Mouse (Mus musculus) hindbrain, embryonic 14.5 days (tissue): ENCODE measurements around the gene Gm12248. TPM values are rescaled to one million over a fixed set of nuclear protein-coding genes. Genes with fewer than 3 reads are reported as not detected.
"Not testable (repeated sequence)": the region's sequence is repeated elsewhere in the genome, so short reads cannot be mapped to it uniquely, and the experiment has no call there.

ENCODE experiments used
- ATAC-seq: fragments of 200-750 bp; cut with Nextera tagmentation; 2 replicates; pipeline ENCODE4 v1.8.0; 2017; ENCODE audit warnings: moderate number of reproducible peaks, mild to moderate bottlenecking, moderate TSS enrichment, moderate library complexity; ENCODE audit not compliant: low FRiP score
- DNase-seq: peaks from one replicate; pipeline ENCODE4 v3.0.0-alpha.2; 2015; ENCODE audit warnings: low spot score
- H3K27ac ChIP-seq: fragments of 300-500 bp; sonication (generic); 2 replicates; pipeline ENCODE4 v1.5.1; 2014; ENCODE audit warnings: mild to moderate bottlenecking, moderate library complexity
- H3K27me3 ChIP-seq: fragments of 300-500 bp; sonication (generic); 2 replicates; pipeline ENCODE4 v1.6.1; 2014; ENCODE audit warnings: mild to moderate bottlenecking, low read length, mixed read lengths; ENCODE audit not compliant: control insufficient read depth, insufficient read depth
- H3K36me3 ChIP-seq: fragments of 300-500 bp; sonication (generic); replicated peaks from 2 replicates; pipeline ENCODE4 v1.6.1; 2014; ENCODE audit not compliant: control insufficient read depth, insufficient read depth
- H3K4me1 ChIP-seq: fragments of 300-500 bp; sonication (generic); replicated peaks from 2 replicates; pipeline ENCODE4 v1.6.1; 2014; ENCODE audit warnings: antibody characterized with exemption, low read length, mixed read lengths; ENCODE audit not compliant: control insufficient read depth, insufficient read depth
- H3K4me2 ChIP-seq: fragments of 300-500 bp; sonication (generic); replicated peaks from 2 replicates; pipeline ENCODE4 v1.6.1; 2014; ENCODE audit warnings: mild to moderate bottlenecking, moderate library complexity
- H3K4me3 ChIP-seq: fragments of 300-500 bp; sonication (generic); replicated peaks from 2 replicates; pipeline ENCODE4 v1.5.1; 2014; ENCODE audit warnings: mild to moderate bottlenecking, low read length
- H3K9ac ChIP-seq: fragments of 300-500 bp; sonication (generic); 2 replicates; pipeline ENCODE4 v1.6.1; 2014
- H3K9me3 ChIP-seq: fragments of 300-500 bp; sonication (generic); 2 replicates; pipeline ENCODE4 v1.6.1; 2016; ENCODE audit warnings: low read length; ENCODE audit not compliant: control insufficient read depth
- WGBS: fragments of 180-500 bp; shearing (Covaris S2); extraction: QIAGEN DNeasy Blood & Tissue Kit; methylation state at CpG from one replicate; pipeline ENCODE4 v1.1.7; 2014; 5-methylcytosine and 5-hydroxymethylcytosine counted together
- polyA plus RNA-seq: library from polyadenylated mRNA; unstranded; fragments of >200 nt; fragmentation: Nextera tagmentation; extraction: Ambion mirVana; gene quantifications from 2 replicates; pipeline ENCODE4 v1.2.1, GENCODE M21; 2014

Gm12248 gene
- polyA plus RNA-seq, 1 experiment from 2014 or later = not detected

- H3K9ac ChIP-seq = no peak overlapping the region
- no peaks in the 10 kb centered on the region for H3K9me3 ChIP-seq
- WGBS = 94% methylated on average over 4 of the region's 4 CpGs
- no peaks in the 10 kb centered on the region for H3K27me3 ChIP-seq
- no peak for DNase-seq
- ATAC-seq = no peak
- no peaks in the 10 kb centered on the region for H3K4me1 ChIP-seq
- H3K27ac ChIP-seq = no peak overlapping the region
- peaks cover 29% of the 10 kb centered on the region for H3K36me3 ChIP-seq
- no peak overlapping the region for H3K4me2 ChIP-seq
- H3K4me3 ChIP-seq = no peak overlapping the region
Observed at GRCm38 (mm10) chr11:58062586-58062985, 30.3 kb downstream of the Gm12248 start.

GRCm38 (mm10) chr11:58061218-58061617 lies 31.7 kb downstream of the Gm12248 start:
- not testable (repeated sequence) for H3K9ac ChIP-seq, H3K27me3 ChIP-seq, ATAC-seq, H3K4me3 ChIP-seq, H3K4me2 ChIP-seq, DNase-seq, H3K4me1 ChIP-seq, H3K27ac ChIP-seq, H3K9me3 ChIP-seq
- WGBS = 90% methylated on average over 3 of the region's 4 CpGs
- peaks cover 43% of the 10 kb centered on the region for H3K36me3 ChIP-seq

GRCm38 (mm10) chr11:58059752-58060151 lies 33.2 kb downstream of the Gm12248 start:
- H3K9me3 ChIP-seq, H3K27me3 ChIP-seq, H3K4me2 ChIP-seq, H3K9ac ChIP-seq, DNase-seq, ATAC-seq, H3K27ac ChIP-seq, H3K4me1 ChIP-seq, H3K4me3 ChIP-seq: not testable (repeated sequence)
- WGBS = 94% methylated on average over 7 of the region's 7 CpGs
- H3K36me3 ChIP-seq = peaks cover 57% of the 10 kb centered on the region

GRCm38 (mm10) chr11:58057455-58057854 lies 35.5 kb downstream of the Gm12248 start:
- no peak for ATAC-seq
- peaks cover 80% of the 10 kb centered on the region for H3K36me3 ChIP-seq
- H3K27ac ChIP-seq = no peak overlapping the region

GRCm38 (mm10) chr11:58046438-58046837 lies 46.5 kb downstream of the Gm12248 start:
- Histone ChIP-seq H3K4me1 (no peaks in the 10 kb centered on the region), H3K4me2 (no peak overlapping the region), H3K27me3 (no peaks in the 10 kb centered on the region), H3K9me3 (no peaks in the 10 kb centered on the region), H3K27ac (no peak overlapping the region), H3K4me3 (no peak overlapping the region), H3K36me3 (peaks cover 90% of the 10 kb centered on the region), H3K9ac (no peak overlapping the region)
- 81% methylated on average over 4 of the region's 4 CpGs for WGBS
- DNase-seq (no peak), ATAC-seq (no peak)

More at GRCm38 (mm10) chr11:58057455-58057854, 35.5 kb downstream of the Gm12248 start:
- WGBS = 45% methylated on average over 6 of the region's 6 CpGs
- no peak overlapping the region for H3K4me2 ChIP-seq
- no peak overlapping the region for H3K9ac ChIP-seq
- no peaks in the 10 kb centered on the region for H3K27me3 ChIP-seq
- no peak overlapping the region for H3K4me3 ChIP-seq
- peak; percentile 73 for DNase-seq
- no peaks in the 10 kb centered on the region for H3K4me1 ChIP-seq
- no peaks in the 10 kb centered on the region for H3K9me3 ChIP-seq

- no peaks in the 10 kb centered on the region for H3K27me3 ChIP-seq
- no peak overlapping the region for H3K9ac ChIP-seq
- H3K4me1 ChIP-seq = no peaks in the 10 kb centered on the region
- H3K36me3 ChIP-seq = peaks cover 56% of the 10 kb centered on the region
- no peak overlapping the region for H3K4me3 ChIP-seq
- ATAC-seq (no peak), DNase-seq (no peak)
- H3K27ac ChIP-seq = no peak overlapping the region
- 96% methylated on average over 5 of the region's 5 CpGs for WGBS
- no peak overlapping the region for H3K4me2 ChIP-seq
- no peaks in the 10 kb centered on the region for H3K9me3 ChIP-seq
Observed at GRCm38 (mm10) chr11:58042861-58043431, 50.0 kb downstream of the Gm12248 start.

GRCm38 (mm10) chr11:58039027-58039426 lies 53.9 kb downstream of the Gm12248 start:
- WGBS = 75% methylated on average over 1 of the region's 1 CpGs
- Histone ChIP-seq H3K4me1 (0 out of 2 replicates have a peak, but pooled peaks cover 3% of the 10 kb centered on the region), H3K9ac (no peak overlapping the region), H3K27me3 (no peaks in the 10 kb centered on the region), H3K4me3 (no peak overlapping the region), H3K9me3 (no peaks in the 10 kb centered on the region), H3K4me2 (no peak overlapping the region), H3K36me3 (peaks cover 27% of the 10 kb centered on the region; the same call in 1 of the 2 replicates), H3K27ac (no peak overlapping the region)
- ATAC-seq = no peak
- DNase-seq = no peak

GRCm38 (mm10) chr11:58033635-58034034 lies 59.3 kb downstream of the Gm12248 start:
- ATAC-seq = no peak
- WGBS = 83% methylated on average over 3 of the region's 3 CpGs

GRCm38 (mm10) chr11:58031176-58031575 lies 61.8 kb downstream of the Gm12248 start:
- H3K36me3 ChIP-seq = no peaks in the 10 kb centered on the region
- no peak overlapping the region for H3K9ac ChIP-seq
- no peak for ATAC-seq
- no peak overlapping the region for H3K4me2 ChIP-seq
- 79% methylated on average over 6 of the region's 6 CpGs for WGBS
- H3K9me3 ChIP-seq = no peaks in the 10 kb centered on the region
- H3K27me3 ChIP-seq = no peaks in the 10 kb centered on the region
- no peak overlapping the region for H3K4me3 ChIP-seq
- H3K4me1 ChIP-seq = 0 out of 2 replicates have a peak, but pooled peaks cover 3% of the 10 kb centered on the region
- DNase-seq = no peak
- H3K27ac ChIP-seq = no peak overlapping the region

More at GRCm38 (mm10) chr11:58033635-58034034, 59.3 kb downstream of the Gm12248 start:
- 0 out of 2 replicates have a peak, but pooled peaks cover 3% of the 10 kb centered on the region for H3K4me1 ChIP-seq
- no peak overlapping the region for H3K4me2 ChIP-seq
- H3K4me3 ChIP-seq = no peak overlapping the region
- H3K9ac ChIP-seq = no peak overlapping the region
- no peaks in the 10 kb centered on the region for H3K27me3 ChIP-seq
- H3K9me3 ChIP-seq = no peaks in the 10 kb centered on the region
- H3K36me3 ChIP-seq = no peaks in the 10 kb centered on the region
- H3K27ac ChIP-seq = no peak overlapping the region
- DNase-seq = no peak
